Mouse (Mus musculus) left cerebral cortex, postnatal 10 days (tissue): ENCODE results near the gene Mrpl58. TPM values are rescaled to one million over a fixed set of nuclear protein-coding genes. Genes with fewer than 3 reads are reported as not detected.
"Not testable (repeated sequence)": the region's sequence is repeated elsewhere in the genome, so short reads cannot be mapped to it uniquely, and the experiment has no call there.

Source experiments
- DNase-seq, 2 experiments: peaks; one replicate each; pipeline ENCODE4 v3.0.0; 2021 to 2022; ENCODE audit warnings: low spot score in 2 of 2, mixed read lengths in 1 of 2; ENCODE audit errors: extremely low spot score in 1 of 2
- intact Hi-C: fragments of 180-260 bp; cut with DNase I; formaldehyde crosslinking; loops from one replicate; pipeline ENCODE4 v1.15.1; 2025
- microRNA-seq: library from miRNA; unstranded; fragments of <30 nt; microRNA quantifications from one replicate; pipeline ENCODE4 v1.2.0, GENCODE M21; 2022
- total RNA-seq, 2 experiments: library from RNA; stranded (reverse); gene quantifications; 2 replicates each; pipeline ENCODE4 v1.2.3; 2021

Gene Mrpl58
- total RNA-seq, 2 experiments from 2014 or later, result 96.2 to 98.8 TPM

DNA sequence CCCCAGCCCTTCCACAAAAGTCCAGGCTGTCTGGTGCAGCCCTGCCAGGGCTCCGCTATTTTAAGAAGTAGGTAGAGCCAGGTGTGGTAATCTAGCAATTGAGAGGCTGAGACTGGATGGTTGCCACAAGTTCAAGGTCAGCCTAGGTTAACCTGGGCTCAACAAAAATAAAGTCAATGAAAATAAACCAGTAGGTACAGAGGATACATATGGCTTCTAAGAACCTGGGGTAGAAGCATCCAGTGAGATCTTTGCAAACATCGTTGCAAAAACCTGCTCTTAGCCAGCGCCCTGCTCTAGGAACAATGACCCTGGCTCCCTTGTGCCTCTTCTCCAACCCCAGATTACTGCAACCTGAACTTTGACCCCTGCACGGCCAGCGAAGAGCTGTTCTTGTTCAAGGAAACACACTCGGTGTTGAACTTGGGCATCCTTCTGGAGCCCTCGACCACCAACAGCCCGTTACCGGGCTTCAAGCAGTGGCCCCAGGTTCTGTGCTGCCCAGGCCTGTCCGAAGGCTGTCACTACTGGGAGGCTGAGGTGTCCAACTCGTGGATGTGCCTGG lies 43.9 kb downstream of the Mrpl58 start:
- no peak for DNase-seq
- intact Hi-C loops, result no loop called here

DNA sequence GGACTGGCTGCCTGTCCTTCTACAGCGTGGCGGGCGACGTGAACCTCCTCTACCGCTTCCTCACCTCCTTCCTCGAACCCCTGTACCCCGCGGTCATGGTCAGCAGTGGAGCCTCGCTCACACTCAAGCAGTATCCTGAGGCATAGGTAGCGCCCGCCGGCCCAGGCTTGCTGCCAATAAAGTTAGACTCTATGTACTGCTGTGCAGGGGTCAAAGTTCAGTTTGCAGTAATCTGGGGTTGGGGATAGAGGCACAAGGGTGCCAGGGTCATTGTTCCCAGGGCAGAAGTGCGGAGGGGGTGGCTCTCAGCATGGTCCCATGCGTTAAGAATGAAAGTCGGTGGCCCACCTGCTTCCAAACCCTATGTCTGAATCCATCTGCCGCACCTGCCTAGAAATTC lies 44.5 kb downstream of the Mrpl58 start:
- no peak for DNase-seq
- intact Hi-C loops, result no loop called here

DNA sequence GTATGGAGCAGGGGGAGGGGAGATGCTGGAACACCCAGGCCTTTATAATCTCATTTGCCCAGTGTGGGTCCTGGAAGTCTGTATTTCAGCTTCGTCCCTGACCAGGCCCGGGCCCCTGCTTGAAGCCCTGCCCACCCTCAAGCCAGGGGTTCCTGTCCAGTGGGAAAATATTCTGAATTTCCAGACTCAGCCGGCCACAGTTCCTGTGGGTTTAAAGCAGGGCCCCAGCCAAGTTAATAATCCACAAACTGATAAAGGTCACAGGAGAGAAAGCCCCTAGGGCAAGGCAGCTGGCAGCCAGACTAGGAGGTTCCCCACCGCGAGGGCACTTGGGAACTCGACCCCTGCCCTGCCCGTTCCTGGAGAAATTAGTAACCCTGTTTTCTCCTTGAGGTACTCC lies 45.4 kb downstream of the Mrpl58 start:
- intact Hi-C loops, result no loop called here
- no peak for DNase-seq

DNA sequence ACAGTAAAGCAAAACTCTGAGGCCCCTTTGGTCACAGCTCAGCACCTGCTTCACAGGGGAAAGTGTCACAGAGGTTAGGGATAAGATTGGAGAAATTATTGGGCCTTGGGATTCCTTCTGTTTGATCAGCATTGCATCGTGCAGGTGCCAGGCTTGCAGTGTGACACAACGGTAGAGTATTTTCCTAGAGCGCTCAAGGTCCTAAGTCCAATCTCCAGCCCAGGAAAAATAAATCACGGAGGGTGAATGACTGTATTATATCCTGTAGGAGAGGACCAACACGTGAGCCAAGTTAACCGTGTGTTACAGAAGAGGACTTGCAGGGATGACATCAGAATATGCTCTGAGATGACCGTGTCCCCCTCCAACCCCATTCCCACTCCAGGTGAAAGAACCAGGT lies 46.6 kb downstream of the Mrpl58 start:
- DNase-seq, result no peak
- intact Hi-C loops, result no loop called here

DNA sequence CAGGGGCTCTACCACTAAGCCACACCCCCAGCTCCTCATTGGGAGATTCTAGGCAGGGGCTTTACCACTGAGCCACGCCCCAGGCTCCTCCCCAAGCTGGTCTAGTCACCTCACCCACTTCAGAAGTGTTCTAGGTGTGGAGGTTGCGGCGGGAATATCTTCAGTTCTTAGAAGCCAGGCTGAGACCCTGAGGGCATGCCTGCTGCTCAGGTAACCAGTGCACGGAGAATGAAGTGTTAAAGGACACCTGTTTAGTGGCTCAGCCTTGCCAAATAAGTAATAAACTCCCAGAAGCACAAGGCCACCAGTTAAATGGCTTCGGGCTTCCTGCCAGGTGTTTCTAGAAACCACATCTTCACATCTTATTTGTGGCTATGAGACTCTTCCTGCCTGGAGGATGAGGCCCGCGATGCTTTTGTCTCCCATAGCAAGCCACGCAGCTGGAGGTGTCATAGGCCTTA lies 48.3 kb downstream of the Mrpl58 start:
- no peak for DNase-seq
- intact Hi-C loops, result no loop called here

DNA sequence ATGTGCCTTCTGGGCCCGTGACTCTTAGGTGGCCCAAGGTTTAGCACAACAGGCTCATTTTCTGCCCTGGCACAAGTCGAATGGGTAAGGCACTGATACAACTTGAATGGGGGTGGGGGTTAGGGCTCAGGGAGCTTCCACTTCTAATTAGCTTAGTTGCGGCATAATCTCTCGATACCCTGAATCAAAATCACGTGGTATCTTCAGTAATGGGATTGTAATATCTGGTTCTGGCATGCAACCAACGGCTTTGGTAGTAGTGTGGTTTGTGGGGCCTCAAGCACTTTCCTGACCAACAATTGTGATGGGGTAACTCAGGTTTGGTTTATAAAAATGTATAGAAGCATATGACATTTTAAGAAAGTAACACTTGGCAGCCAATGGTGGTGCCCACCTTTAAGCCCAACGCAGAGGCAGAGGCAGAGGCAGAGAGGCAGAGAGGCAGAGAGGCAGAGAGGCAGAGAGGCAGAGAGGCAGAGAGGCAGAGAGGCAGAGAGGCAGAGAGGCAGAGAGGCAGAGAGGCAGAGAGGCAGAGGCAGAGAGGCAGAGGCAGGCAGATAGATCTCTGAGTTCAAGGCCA lies 48.8 kb downstream of the Mrpl58 start:
- DNase-seq, result no peak
- intact Hi-C loops, result no loop called here

DNA sequence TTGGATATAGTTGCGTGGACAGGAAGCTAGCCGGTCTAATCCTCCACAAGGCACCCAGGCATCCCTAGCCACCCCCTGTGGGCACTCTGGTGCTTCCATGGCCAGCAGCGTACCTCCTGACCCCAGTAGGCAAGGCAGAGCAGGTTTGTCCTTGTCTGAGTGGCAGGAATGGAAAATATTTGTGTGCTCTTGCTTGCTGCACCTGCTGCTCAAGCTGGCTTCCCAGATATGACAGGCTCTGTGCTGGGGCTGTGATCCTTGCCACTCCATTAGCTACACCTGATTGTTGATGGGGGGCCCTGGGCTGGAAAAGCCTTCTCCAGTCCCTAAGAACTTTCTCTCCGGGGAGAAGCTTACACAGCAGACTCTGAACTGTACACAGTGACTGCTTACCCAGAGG lies 49.8 kb downstream of the Mrpl58 start:
- DNase-seq, result no peak
- intact Hi-C loops, result no loop called here

DNA sequence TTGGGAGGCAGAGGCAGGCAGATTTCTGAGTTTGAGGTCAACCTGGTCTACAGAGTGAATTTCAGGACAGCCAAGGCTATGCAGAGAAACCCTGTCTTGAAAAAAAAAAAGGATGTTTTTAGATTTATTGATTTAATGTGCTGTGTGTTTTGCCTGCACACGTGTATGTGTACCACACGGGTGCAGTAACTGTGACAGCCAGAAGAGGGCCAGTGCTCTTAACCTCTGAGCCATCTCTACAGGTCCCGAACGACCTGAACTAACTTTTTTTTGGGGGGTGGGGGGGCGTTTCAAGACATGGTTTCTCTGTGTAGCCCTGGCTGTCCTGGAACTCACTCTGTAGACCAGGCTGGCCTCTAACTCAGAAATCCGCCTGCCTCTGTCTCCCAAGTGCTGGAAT lies 51.3 kb downstream of the Mrpl58 start:
- DNase-seq, intact Hi-C loops: not testable (repeated sequence)

DNA sequence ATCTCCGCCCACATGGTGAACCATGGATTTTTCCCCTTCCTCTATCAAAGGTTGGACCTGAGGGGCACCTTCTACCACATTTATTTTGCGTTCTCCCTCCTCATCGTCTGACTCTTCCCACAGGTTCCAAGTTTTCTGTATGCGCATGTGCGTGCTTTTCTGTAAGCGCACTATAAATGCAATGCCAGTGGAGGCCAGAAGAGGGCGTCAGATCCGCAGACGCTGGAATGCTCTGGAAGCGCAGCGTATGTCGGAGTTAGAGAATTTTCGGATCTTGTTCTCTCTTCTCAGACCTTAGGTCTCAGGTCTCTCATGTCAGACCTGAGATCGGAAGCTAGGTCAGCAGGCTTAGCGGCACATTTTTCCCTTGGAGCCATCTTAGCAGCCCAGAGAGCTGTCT lies 52.1 kb downstream of the Mrpl58 start:
- intact Hi-C loops, result no loop called here
- no peak for DNase-seq

DNA sequence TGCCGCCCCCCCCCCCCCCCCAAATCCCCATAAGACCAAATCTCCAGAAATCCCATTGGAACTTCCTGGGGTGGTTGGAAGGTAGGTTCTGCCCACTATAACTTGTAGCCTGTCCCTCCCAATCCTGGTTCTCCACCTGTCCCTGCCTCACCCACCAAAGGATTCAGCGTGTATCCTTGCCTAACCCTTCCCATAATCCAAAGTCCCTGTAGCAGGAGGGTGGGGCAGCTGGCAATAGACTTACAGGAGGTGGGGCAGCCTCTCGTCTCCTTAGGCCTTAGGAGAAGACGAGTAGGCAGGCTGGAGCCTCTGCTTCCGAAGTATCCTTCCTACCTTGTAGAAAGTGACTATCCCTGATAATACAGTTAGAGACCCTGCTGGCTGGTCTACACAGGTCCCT lies 52.6 kb downstream of the Mrpl58 start:
- no peak for DNase-seq
- intact Hi-C loops, result no loop called here

DNA sequence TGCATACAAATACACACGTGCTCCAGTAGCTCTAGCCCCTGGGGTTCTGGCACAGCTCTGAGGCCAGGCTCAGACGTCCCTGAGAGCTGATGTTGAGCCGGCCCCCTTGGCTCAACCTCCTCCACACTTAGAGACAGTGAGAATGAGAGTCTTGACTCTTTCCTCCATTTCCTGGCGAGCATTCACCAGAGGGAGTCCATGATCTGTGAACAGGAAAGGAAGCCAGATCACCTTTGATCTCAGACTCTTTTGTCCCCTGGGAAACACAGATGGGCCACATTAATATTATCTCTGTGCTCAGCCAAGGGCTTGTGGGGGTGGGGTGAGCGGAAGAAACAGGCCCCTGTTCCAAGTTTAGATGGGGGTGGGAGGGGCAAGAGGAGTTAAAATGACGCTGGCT lies 53.9 kb downstream of the Mrpl58 start:
- intact Hi-C loops, result no loop called here
- DNase-seq, result peak in 1 of 2 experiments; percentile 58

DNA sequence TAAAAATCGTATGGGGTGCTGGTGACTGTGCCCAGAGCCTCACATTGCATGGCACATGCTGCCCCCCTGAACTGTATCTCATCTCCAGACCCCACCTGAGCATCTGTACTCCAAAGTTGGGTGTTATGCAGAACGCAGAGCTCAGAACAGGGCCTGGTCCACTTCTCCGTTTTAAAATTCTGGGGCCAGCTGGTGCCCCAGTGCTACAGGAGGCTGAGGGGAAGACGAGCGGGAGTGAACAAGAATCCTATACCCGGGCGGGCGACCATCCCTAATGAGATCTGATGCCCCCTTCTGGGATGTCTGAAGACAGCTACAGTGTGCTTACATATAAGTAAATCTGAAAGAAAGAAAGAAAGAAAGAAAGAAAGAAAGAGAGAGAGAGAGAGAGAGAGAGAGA lies 57.4 kb downstream of the Mrpl58 start:
- DNase-seq, result no peak
- intact Hi-C loops, result no loop called here

DNA sequence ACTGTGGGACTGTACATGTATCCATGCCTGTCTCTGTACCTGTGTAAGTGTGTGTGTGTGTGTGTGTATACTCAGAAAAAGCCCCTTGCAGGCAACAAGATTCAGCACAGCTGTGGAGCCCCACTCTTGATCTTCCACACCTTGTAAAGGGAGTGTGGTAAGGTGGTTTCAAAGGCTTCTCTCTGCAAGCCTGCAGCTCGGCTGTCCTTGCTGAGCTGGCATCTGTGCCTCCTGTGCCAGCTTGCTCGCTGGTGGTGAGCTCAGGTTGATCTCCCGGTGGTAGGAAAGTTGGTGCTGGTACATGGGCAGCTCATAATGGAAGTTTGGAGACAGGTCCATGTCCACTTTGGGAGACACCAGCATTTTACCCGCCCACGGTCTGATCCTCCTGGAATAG lies 58.3 kb downstream of the Mrpl58 start:
- DNase-seq, result no peak
- intact Hi-C loops, result no loop called here

Small RNA genes lying within 50 kb of the gene (microRNA-seq; reads per million reads assigned to microRNA genes)
- not detected for gene Mir3968

Other genes with a start within 250 kb of the Mrpl58 start
- 10 to 100 TPM; 53.7 to 56.0 TPM for gene Slc9a3r1, start 240.4 kb upstream of the Mrpl58 start, total RNA-seq
- 10 to 100 TPM; 19.9 to 20.3 TPM for gene Tmem104, start 216.3 kb upstream of the Mrpl58 start, total RNA-seq
- gene Nat9, start 215.9 kb upstream of the Mrpl58 start, total RNA-seq, result 10 to 100 TPM; 14.5 to 16.6 TPM
- gene Grin2c, start 136.5 kb upstream of the Mrpl58 start, total RNA-seq, result 10 to 100 TPM; 14.7 to 21.6 TPM
- gene Fdxr, start 126.7 kb upstream of the Mrpl58 start, total RNA-seq, result 10 to 100 TPM; 18.2 to 18.7 TPM
- gene Fads6, start 106.1 kb upstream of the Mrpl58 start, total RNA-seq, result 1 to 10 TPM; 6.5 to 6.8 TPM
- under 1 TPM in 1 of 2 experiments, not detected in 1; 0.14 TPM for gene Otop2, start 96.6 kb upstream of the Mrpl58 start, total RNA-seq
- under 1 TPM; 0.24 to 0.26 TPM for gene Ush1g, start 81.7 kb upstream of the Mrpl58 start, total RNA-seq
- under 1 TPM; 0.24 to 0.28 TPM for gene Otop3, start 69.0 kb upstream of the Mrpl58 start, total RNA-seq
- gene Hid1, start 36.0 kb upstream of the Mrpl58 start, total RNA-seq, result 10 to 100 TPM; 77.5 to 81.7 TPM
- gene Cdr2l, start 21.8 kb upstream of the Mrpl58 start, total RNA-seq, result 10 to 100 TPM; 15.2 to 17.2 TPM
- gene Atp5h, start 16.2 kb downstream of the Mrpl58 start, total RNA-seq, result 100 to 1,000 TPM; 399 to 414 TPM
- gene Kctd2, start 16.4 kb downstream of the Mrpl58 start, total RNA-seq, result 10 to 100 TPM; 54.3 to 55.7 TPM
- under 1 TPM in 1 of 2 experiments, not detected in 1; 0.24 TPM for gene Trim80, start 36.8 kb downstream of the Mrpl58 start, total RNA-seq
- not detected for gene Slc16a5, start 58.7 kb downstream of the Mrpl58 start, total RNA-seq
- gene Armc7, start 71.9 kb downstream of the Mrpl58 start, total RNA-seq, result 1 to 10 TPM; 9.0 to 9.2 TPM
- gene Nt5c, start 88.1 kb downstream of the Mrpl58 start, total RNA-seq, result 10 to 100 TPM; 78.6 to 80.8 TPM
- 100 to 1,000 TPM; 312 to 341 TPM for gene Jpt1, start 110.6 kb downstream of the Mrpl58 start, total RNA-seq
- gene Sumo2, start 132.5 kb downstream of the Mrpl58 start, total RNA-seq, result 100 to 1,000 TPM; 396 to 399 TPM
- gene Nup85, start 160.7 kb downstream of the Mrpl58 start, total RNA-seq, result 10 to 100 TPM; 43.9 to 51.2 TPM
- gene Mrps7, start 200.2 kb downstream of the Mrpl58 start, total RNA-seq, result 10 to 100 TPM; 52.7 to 58.7 TPM
- gene Gga3, start 200.3 kb downstream of the Mrpl58 start, total RNA-seq, result 10 to 100 TPM; 51.4 to 65.1 TPM
- gene Mif4gd, start 209.2 kb downstream of the Mrpl58 start, total RNA-seq, result 10 to 100 TPM; 14.4 to 14.6 TPM
- 10 to 100 TPM; 55.0 to 59.7 TPM for gene Slc25a19, start 224.5 kb downstream of the Mrpl58 start, total RNA-seq